Mouse (Mus musculus): ENCODE results near the gene Taf12.

Gene Taf12

GRCm38 (mm10) chr4:132274156-132274862, at the start of gene Taf12:
Taf12 (plus strand) TSS chr4:132274375.
- peak; percentile 81 to 91 for DNase-seq (ENCODE audit: low spot score in 2 of 2)

- DNase-seq (ENCODE audit: low spot score in 2 of 2), result no peak
These were observed 43.8 kb upstream of the Taf12 start for GRCm38 (mm10) chr4:132230422-132230821.

DNA sequence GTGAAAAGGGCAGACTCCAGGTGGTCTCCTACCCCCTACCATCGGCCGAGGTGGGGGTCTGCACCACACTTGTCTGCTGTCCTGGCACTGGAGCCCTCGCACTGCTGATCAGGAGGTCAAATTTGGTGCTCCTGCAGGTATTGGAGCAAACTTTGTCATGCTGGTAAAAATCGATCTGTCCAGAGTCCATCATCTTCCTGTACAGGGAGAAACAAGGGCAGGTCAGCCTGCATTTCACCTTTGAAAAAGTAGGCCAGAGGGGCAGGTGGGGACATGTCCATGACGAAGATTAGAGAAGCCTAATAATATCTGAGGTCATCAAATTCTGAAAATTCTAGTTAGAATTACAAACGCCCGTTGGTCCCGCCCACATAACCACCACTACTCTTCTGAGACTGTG, 39.5 kb upstream of the Taf12 start:
- no peak for DNase-seq (ENCODE audit: low spot score in 2 of 2)

DNA sequence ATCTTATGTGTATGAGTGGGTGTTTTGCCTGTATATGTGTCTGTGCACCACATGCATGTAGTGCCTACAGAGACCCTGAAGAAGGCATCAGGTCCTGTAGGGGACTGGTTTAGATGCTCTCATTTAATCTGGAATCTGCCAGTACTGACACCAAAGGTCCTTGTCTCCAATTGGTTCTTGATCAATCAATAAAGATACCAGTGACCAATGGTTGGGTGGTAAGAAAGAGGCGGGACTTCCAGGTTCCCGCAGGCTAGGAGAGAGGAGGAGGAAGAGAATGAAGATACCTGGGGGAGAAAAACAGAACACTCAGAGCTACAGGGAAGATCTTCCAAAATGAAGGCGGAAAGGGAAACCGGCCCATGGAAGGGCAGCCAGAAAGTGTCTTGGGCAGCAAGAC, 35.8 kb upstream of the Taf12 start:
- no peak for DNase-seq (ENCODE audit: low spot score in 2 of 2)

DNA sequence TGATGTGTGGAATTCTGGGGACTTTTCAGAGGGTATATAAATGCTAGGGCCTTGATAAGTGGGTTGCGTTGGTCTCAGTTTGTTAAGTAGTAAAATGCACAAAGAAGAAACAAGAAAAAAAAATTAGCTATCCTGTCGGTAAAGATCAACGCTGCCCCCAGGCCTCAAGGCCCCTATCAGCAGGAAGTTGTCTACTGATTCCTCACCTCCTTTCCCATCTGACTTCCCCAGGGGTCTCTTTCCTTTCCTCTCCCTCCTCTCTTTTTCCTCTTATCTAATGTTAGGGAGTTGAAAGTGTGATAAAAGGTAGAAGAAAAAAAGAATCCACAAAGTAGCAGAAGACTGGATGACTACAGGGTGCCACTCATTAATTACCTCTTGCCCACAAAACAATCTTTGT, 33.8 kb upstream of the Taf12 start:
- DNase-seq (ENCODE audit: low spot score in 2 of 2), result no peak

DNA sequence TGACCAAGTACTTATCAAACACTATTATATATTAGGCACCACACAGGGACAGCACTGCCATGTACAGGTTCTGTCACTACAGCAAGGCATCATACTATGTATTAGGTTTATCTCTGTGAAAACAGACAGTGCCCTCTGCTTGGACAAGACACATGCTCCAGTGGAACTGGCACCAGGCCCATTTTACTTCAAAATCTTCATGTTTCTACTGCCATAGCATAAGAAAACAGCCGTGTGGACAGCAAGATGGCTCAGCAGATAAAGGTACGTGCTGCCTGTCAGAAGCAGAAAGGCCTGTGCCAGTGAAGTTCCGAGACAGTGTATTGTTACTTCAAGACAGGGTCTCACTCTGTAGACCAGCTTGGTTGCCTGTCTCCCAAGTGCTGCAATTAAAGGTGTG, 33.0 kb upstream of the Taf12 start:
- DNase-seq (ENCODE audit: low spot score in 2 of 2), result no peak

DNA sequence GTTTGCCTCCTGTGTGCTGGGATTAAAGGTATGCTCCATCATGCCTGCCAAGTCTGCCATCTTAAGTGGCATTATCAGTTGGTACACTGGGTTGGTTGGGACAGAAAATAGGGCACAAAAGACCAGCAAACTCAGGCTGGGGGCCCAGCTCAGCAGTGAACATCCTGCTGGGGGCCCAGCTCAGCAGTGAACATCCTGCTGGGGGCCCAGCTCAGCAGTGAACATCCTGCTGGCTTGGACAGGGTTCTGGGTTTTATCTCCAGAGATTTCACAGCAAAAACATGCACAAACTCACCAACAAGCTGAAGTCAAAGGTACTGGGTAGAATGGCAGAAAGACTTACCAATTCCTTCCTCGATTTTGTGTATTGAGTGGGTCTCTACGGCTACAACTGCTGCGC, 28.5 kb upstream of the Taf12 start:
- no peak for DNase-seq (ENCODE audit: low spot score in 2 of 2)

DNA sequence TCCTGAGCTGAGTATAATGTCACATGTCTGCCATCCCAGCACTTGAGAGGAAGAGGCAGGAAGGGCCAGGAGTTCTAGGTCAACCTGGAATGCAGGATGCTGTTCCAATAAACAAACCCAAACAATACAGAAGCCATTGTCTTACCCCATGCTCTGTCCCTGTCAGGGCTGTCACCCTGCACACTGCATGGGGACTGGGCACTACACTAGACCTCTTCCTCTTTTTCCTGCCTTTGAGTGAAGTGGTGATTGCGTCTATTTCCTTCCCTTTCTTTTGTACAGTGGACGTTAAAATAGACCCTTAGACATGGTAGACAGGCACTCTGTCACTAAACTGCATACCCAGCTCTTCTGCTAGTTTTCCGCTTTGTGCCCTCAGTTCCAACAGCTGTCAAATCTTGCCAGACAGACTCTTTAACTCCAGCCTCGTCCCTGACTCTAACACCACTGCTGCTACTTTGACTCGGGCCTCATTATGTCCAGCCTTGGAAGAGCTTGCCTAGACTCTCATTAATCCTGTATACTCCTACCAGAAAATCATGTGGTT, 26.7 kb upstream of the Taf12 start:
- no peak for DNase-seq (ENCODE audit: low spot score in 2 of 2)

- DNase-seq (ENCODE audit: low spot score in 2 of 2), result no peak
These were observed 22.6 kb upstream of the Taf12 start for GRCm38 (mm10) chr4:132251596-132251995.

- DNase-seq (ENCODE audit: low spot score in 2 of 2), result no peak
These were observed 21.0 kb upstream of the Taf12 start for GRCm38 (mm10) chr4:132253128-132253527.

- no peak for DNase-seq (ENCODE audit: low spot score in 2 of 2)
These were observed 20.6 kb upstream of the Taf12 start for GRCm38 (mm10) chr4:132253622-132254021.

GRCm38 (mm10) chr4:132254986-132255385, 19.2 kb upstream of the Taf12 start:
- DNase-seq (ENCODE audit: low spot score in 2 of 2), result no peak

GRCm38 (mm10) chr4:132256384-132256783, 17.8 kb upstream of the Taf12 start:
- DNase-seq (ENCODE audit: low spot score in 2 of 2), result no peak

- no peak for DNase-seq (ENCODE audit: low spot score in 2 of 2)
These were observed 14.9 kb upstream of the Taf12 start for GRCm38 (mm10) chr4:132259248-132259647.

DNA sequence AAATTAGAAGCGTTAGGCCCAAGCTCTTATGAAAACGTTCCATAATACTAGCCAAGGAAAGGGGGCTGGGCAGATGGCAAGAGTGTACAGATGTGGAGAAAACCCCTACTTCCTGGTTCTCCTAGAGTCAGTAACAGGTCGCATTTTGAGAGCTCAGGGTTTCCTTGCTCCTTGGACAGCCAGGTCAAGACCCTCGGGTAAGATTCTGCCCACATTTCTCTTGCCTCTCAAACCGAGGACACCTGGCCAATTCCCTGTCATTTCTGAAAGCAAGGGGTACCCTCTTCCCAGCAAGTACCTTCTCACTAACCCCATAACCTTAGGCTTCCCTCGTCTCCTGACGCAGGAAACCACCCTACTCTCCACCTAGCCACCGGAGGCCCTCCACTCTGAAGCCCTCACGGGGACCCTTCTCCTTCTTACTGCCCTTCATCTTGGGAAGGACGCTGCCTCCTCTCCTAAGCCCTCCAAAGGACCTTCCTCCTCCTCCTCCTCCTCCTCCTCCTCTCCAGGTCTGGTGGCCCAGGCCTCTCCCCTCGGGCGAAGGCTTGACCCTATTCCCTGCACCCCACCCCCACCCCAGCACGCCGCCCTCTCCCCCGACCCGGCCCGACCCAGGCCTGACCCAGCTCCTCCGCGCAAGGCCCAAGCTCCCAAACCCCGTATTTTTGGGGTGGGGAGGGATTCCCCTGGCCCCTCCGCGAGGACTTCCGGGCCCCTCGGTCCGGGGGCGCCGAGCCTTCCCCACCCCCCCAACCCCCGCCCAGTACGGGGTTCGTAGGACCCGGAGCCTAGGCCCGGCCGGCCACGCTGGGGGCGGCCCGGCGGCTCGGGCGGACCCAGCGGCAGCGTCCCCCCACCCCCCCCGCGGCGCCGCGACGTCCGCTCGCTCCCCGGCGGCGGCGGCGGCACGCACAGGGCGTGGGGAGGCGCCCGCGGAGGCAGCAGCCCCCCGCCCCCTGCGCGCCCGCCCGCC, 13.5 kb upstream of the Taf12 start:
- DNase-seq (ENCODE audit: low spot score in 2 of 2), result peak in 1 of 2 experiments; percentile 43

- DNase-seq (ENCODE audit: low spot score in 2 of 2), result peak; percentile 47 to 76
These were observed 12.4 kb upstream of the Taf12 start, which contains the start of gene Gmeb1 for GRCm38 (mm10) chr4:132261514-132262357. Gmeb1 (minus strand) TSS chr4:132261602.

- no peak for DNase-seq (ENCODE audit: low spot score in 2 of 2)
These were observed 11.9 kb upstream of the Taf12 start for GRCm38 (mm10) chr4:132262358-132262616.

GRCm38 (mm10) chr4:132263313-132263712, 10.9 kb upstream of the Taf12 start:
- no peak for DNase-seq (ENCODE audit: low spot score in 2 of 2)

DNA sequence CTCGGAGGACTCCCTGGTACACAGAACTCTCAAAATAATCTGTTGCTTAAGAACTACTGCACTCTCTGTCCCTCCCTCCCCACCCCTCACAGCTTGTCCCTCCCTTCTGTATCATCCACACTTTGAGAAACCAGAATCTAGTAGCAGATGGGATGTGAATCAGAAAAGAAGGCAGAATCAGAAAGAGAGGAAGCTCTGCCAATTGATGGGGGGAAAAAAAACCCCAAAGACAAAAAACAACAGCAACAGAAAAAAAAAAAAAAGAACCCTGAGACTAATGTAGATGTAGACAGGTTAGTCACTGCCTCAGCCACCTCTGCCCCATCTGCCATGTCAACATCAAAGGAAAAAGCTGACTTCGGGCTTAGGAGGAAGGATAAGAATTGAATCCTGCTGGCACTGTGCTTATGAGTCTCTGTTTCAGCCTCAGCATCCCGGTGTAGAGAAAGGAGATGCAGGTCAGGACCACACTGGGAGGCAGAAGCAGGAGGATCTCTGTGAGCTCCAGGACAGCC, 7.3 kb upstream of the Taf12 start:
- no peak for DNase-seq (ENCODE audit: low spot score in 2 of 2)

DNA sequence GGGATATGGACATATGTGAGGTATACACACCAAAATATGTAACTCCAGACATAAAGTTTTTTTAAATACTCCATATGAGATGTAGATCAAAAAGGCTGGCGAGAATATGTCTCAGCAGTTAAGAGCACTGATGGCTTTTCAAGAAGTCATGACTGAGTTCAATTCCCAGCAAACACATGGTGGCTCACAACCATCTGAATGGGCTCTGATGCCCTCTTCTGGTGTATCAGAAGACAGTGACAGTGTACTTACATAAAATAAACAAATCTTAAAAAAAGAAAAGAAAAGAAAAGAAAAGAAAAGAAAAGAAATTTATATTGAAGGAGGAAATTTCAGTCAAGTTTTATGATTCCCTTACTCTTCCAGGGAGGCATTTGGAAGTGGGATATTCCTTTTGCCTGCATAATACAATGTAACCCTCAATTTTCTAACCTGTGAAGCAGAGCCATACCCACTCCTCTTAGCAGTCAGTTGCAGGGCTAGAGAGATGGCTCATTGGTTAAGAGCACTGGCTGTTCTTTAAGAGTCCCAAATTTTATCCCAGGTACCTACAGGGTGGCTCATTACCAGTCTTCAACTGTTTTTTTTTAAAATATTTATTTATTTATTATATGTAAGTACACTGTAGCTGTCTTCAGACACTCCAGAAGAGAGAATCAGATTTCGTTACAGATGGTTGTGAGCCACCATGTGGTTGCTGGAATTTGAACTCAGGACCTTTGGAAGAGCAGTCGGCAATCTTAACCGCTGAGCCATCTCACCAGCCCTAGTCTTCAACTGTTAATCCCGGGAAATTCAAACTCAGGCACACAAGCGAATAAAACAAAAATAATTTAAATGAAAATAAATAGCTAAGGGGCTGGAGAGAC, 5.1 kb upstream of the Taf12 start:
- no peak for DNase-seq (ENCODE audit: low spot score in 2 of 2)

Data from cerebellum, postnatal 4 days (tissue).